Mouse (Mus musculus) thymus, adult 2 months (tissue): ENCODE results near the gene Flg.

ENCODE experiments used
- CTCF ChIP-seq: fragments of 200-500 bp; IDR thresholded peaks from 2 replicates; pipeline ENCODE4 v1.5.1; 2012; ENCODE audit warnings: mild to moderate bottlenecking, control low read depth, low read length, moderate library complexity, borderline replicate concordance; ENCODE audit not compliant: control insufficient read depth, poor library complexity, insufficient read depth; ENCODE audit errors: extremely low read depth
- POLR2A ChIP-seq: fragments of 200-500 bp; IDR thresholded peaks from 2 replicates; pipeline ENCODE4 v1.6.1; 2012; ENCODE audit warnings: mild to moderate bottlenecking, low read length, control low read depth, moderate library complexity; ENCODE audit not compliant: control insufficient read depth, poor library complexity, insufficient read depth; ENCODE audit errors: extremely low read depth

- TF ChIP-seq CTCF (no peak), POLR2A (no peak)
Measured at GRCm38 (mm10) chr3:93273223-93273622, at the start of gene Flg.
